Mouse (Mus musculus) spleen, postnatal 10 days (tissue): ENCODE data around the gene Il21.
A peak's percentile ranks its signal among the peaks of the same experiment; 100 is the strongest.

Experiments used
- DNase-seq, 2 experiments: peaks; one replicate each; pipeline ENCODE4 v3.0.0; 2021 to 2022; ENCODE audit warnings: low spot score in 2 of 2

Gene Il21

DNA sequence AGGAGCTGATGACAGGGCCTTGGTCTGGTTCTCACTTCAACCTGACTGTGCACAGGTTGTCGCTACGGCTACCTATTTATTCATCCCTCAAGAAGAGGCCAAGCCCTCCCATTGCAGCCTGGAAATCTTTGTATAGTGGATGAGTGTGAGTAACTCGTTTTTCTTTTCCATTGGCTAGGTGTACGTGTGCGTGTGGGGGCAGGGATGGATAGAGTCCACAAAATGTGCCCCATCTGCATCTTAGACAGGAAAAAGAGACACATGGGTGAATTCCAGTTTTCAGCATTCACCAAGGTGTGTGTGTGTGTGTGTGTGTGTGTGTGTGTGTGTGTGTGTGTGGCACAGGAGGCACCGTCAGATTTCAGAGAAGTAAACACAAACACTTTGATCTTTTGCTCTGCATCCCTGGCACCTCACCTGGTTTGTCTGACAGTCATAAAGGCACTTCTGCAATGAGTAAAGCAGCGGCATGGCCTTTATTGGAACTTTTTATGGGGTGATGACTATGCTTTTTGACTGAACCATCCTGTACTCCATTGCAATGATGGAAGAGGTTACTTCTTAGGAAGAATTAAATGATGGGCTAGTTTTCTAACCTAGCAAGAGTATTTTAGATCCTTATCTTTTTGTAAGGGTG lies at the start of gene Il21:
Il21 (minus strand) TSS at position 51 of the 637 bp plus-strand sequence.
- DNase-seq, result no peak

- DNase-seq, result peak in 1 of 2 experiments; percentile 19
These were observed 48.4 kb upstream of the Il21 start for GRCm38 (mm10) chr3:37280871-37281270.

DNA sequence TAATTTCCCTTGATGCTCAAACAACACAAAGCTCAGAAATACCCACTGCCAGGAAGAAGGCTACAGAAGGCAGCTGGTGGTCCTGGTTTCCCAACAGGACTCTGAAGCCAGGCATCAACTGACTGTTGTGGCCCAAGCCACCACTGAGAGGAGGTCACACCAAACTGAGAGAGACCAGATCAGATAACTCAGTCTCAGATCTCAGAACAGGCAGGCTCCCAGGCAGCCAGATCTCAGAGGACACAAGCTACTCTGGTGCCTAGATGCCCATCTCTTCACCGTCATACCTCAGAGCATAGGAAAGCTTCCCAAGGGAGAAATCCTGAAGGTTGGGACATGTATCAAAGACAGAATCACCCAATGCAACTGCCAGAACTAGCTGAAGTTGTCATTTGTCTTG lies 47.8 kb upstream of the Il21 start:
- DNase-seq, result no peak

GRCm38 (mm10) chr3:37274661-37275060 lies 42.2 kb upstream of the Il21 start:
- no peak for DNase-seq

GRCm38 (mm10) chr3:37273092-37273491 lies 40.7 kb upstream of the Il21 start:
- DNase-seq, result no peak

DNA sequence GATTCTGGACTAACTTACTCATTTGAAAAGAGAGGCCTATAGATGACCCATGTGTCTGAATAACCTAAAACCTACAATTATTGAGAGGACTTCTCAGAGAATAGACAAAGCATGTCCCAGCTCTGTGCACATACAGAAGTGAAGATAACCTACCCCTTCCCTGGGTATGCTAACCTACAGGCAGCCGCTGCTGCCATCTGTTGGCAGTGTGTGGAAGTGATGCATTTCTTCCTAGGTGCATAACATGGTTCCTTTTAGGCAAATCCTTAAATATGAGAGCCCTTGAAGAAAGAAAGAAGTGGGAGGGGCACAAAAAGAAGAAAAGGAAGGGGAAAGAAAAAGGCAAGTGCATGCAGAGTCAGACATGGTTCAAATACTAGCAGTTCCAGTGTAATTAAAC lies 38.8 kb upstream of the Il21 start:
- DNase-seq, result peak; percentile 22 to 71

DNA sequence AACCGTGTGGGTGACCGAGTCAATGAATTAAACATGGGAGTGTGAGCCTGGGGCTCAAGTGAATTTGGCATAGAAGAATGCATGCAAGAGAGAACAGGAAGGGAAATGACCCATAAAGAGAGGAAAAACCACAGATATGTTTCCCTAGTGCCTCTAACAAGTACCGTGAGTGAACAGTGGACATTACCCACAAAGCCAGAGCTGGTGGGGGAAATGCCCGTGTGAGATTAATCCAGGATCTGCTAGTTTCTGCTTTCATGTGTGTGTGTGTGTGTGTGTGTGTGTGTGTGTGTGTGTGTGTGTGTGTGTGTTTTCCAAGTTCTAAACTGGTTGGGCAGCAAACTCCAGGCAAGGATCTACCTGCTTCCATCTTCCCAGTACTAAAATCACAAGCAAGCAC lies 37.5 kb upstream of the Il21 start:
- no peak for DNase-seq

GRCm38 (mm10) chr3:37268338-37268737 lies 35.9 kb upstream of the Il21 start:
- no peak for DNase-seq

GRCm38 (mm10) chr3:37259331-37259999 lies 27.0 kb upstream of the Il21 start:
- no peak for DNase-seq

GRCm38 (mm10) chr3:37257776-37258175 lies 25.3 kb upstream of the Il21 start:
- DNase-seq, result no peak

- no peak for DNase-seq
These were observed 18.5 kb upstream of the Il21 start for GRCm38 (mm10) chr3:37250967-37251366.

DNA sequence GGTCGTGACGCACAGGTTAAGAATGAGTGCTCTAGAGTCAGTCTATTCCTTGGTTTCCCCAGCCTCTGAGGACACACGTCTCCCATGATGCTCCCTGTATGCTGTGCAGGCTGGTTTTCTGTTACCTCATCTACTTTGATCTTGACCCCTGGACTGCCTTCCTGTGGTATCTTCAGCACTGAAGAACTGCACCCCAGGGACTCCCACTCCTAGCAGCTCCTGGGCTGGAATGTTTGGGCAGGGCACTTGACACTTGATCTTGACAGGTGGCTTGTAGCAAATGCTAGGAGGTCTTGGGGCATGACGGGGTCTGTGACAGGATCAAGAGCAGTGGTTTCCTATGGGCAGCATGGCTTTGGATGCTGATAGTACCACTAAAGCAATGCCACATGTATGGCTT lies 2.6 kb upstream of the Il21 start:
- no peak for DNase-seq

GRCm38 (mm10) chr3:37231153-37231552 lies 1.3 kb downstream of the Il21 start:
- no peak for DNase-seq

- no peak for DNase-seq
These were observed 3.2 kb downstream of the Il21 start for GRCm38 (mm10) chr3:37229082-37229829.

DNA sequence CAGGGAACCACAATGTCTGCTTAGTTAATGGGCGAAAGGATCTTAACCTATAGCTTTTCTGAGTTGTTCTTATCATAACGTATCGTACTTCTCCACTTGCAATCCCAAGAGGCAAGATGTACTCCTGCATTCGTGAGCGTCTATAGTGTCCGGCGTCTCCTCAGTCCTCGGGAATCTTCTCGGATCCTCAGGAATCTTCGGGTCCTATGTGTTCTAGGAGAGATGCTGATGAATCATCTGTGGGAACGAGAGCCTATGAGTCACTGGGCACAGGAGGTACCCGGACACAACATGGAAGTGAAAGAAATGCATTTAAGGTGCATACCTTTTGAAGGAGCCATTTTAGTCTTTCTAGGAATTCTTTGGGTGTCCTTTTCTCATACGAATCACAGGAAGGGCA lies 7.3 kb downstream of the Il21 start:
- DNase-seq, result no peak

- DNase-seq, result peak in 1 of 2 experiments; percentile 27
These were observed 13.4 kb downstream of the Il21 start for GRCm38 (mm10) chr3:37219071-37219470.

GRCm38 (mm10) chr3:37205226-37205800 lies 27.1 kb downstream of the Il21 start:
- peak; percentile 5 to 20 for DNase-seq

DNA sequence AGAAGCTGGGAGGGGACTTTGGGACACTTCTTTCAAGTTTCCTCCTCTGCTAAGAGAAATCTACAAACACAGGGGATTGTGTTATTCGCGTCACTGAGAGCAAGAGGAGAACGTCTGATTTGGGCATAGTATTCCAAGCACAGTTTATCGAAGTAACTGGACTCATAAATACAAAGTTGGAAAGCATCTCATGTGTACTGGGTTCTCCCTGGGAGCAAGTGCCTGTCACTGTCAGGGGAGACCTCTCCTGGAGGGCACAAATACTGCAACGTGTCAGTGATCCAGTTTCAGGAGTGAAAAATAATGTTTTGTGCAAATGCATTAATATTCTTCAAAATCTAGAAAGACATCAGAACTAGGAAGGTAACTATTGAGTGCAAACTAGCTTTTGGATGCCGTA lies 27.9 kb downstream of the Il21 start:
- peak in 1 of 2 experiments; percentile 43 for DNase-seq

GRCm38 (mm10) chr3:37203984-37204428 lies 28.4 kb downstream of the Il21 start:
- peak; percentile 35 to 76 for DNase-seq

- DNase-seq, result no peak
These were observed 29.6 kb downstream of the Il21 start for GRCm38 (mm10) chr3:37202856-37203255.

GRCm38 (mm10) chr3:37201122-37201916 lies 31.1 kb downstream of the Il21 start:
- no peak for DNase-seq

GRCm38 (mm10) chr3:37198302-37198701 lies 34.1 kb downstream of the Il21 start:
- DNase-seq, result no peak
